Mouse (Mus musculus) spleen, postnatal 10 days (tissue): Measurements from ENCODE around the gene Gm20605.
"Not testable (repeated sequence)": the region's sequence is repeated elsewhere in the genome, so short reads cannot be mapped to it uniquely, and the experiment has no call there.

Experiments
- DNase-seq, 2 experiments: peaks; one replicate each; pipeline ENCODE4 v3.0.0; 2021 to 2022; ENCODE audit warnings: low spot score in 2 of 2

Gm20605 gene

GRCm38 (mm10) chr5:137613076-137613475 lies 15.9 kb upstream of the Gm20605 start:
- DNase-seq: no peak

GRCm38 (mm10) chr5:137613550-137613949 lies 15.4 kb upstream of the Gm20605 start, which contains the start of gene Pcolce:
Gene Pcolce (minus strand): TSS chr5:137613784.
- DNase-seq: no peak

- DNase-seq: not testable (repeated sequence)
These were observed 14.1 kb upstream of the Gm20605 start for GRCm38 (mm10) chr5:137614921-137615320.

GRCm38 (mm10) chr5:137615347-137615746 lies 13.6 kb upstream of the Gm20605 start:
- DNase-seq: no peak

GRCm38 (mm10) chr5:137623937-137624530 lies 4.9 kb upstream of the Gm20605 start:
- DNase-seq: no peak

GRCm38 (mm10) chr5:137627991-137628390 lies 984 bp upstream of the Gm20605 start:
- no peak for DNase-seq

- peak in 1 of 2 experiments; percentile 81 for DNase-seq
These were observed 339 bp downstream of the Gm20605 start for GRCm38 (mm10) chr5:137629306-137629721.

- DNase-seq: peak; percentile 51 to 56
These were observed 1.1 kb downstream of the Gm20605 start for GRCm38 (mm10) chr5:137629906-137630545.

GRCm38 (mm10) chr5:137630602-137631001 lies 1.6 kb downstream of the Gm20605 start:
- peak in 1 of 2 experiments; percentile 41 for DNase-seq

GRCm38 (mm10) chr5:137631171-137631570 lies 2.2 kb downstream of the Gm20605 start:
- DNase-seq: peak in 1 of 2 experiments; percentile 81

- no peak for DNase-seq
These were observed 2.6 kb downstream of the Gm20605 start for GRCm38 (mm10) chr5:137631591-137631990.

- DNase-seq: no peak
These were observed 4.6 kb downstream of the Gm20605 start for GRCm38 (mm10) chr5:137633397-137634084.

GRCm38 (mm10) chr5:137639472-137639871 lies 10.5 kb downstream of the Gm20605 start:
- DNase-seq: no peak

GRCm38 (mm10) chr5:137641054-137641453 lies 12.1 kb downstream of the Gm20605 start, which contains the start of gene Sap25:
Gene Sap25 (plus strand): TSS chr5:137641334.
- DNase-seq: peak; percentile 57 to 77

GRCm38 (mm10) chr5:137642886-137643285 lies 13.9 kb downstream of the Gm20605 start:
- DNase-seq: no peak

- DNase-seq: no peak
These were observed 15.5 kb downstream of the Gm20605 start for GRCm38 (mm10) chr5:137644484-137644883.

- peak; percentile 56 to 80 for DNase-seq
These were observed 16.2 kb downstream of the Gm20605 start for GRCm38 (mm10) chr5:137645091-137645651.

GRCm38 (mm10) chr5:137645652-137646091 lies 16.7 kb downstream of the Gm20605 start, which contains the start of gene Irs3:
Gene Irs3 (minus strand): TSS chr5:137645714.
- peak in 1 of 2 experiments; percentile 65 for DNase-seq

- no peak for DNase-seq
These were observed 19.0 kb downstream of the Gm20605 start for GRCm38 (mm10) chr5:137647827-137648601.

- no peak for DNase-seq
These were observed 20.3 kb downstream of the Gm20605 start for GRCm38 (mm10) chr5:137649251-137649650.
